Mouse (Mus musculus): ENCODE measurements around the gene Heatr1. TPM values are rescaled to one million over a fixed set of nuclear protein-coding genes. Genes with fewer than 3 reads are reported as not detected.

Gene Heatr1
- total and polyA plus RNA-seq, 3 experiments: 69.6 to 149 (median 92.3) TPM

GRCm38 (mm10) chr13:12475239-12475638 lies 80.4 kb downstream of the Heatr1 start:
- in situ Hi-C loops (cut with MboI; ENCODE audit: low pct_ligation_motif_present, low pct_unique_long_range_greater_than_20kb, low sequenced_read_pairs): loop anchor here (5.0 kb wide), 2 partner anchors 37 to 67 kb away; no protein-coding TSS in a partner anchor
- DNase-seq (ENCODE audit: extremely low read depth): no peak

GRCm38 (mm10) chr13:12476886-12477285 lies 82.1 kb downstream of the Heatr1 start:
- dilution Hi-C loops (cut with MboI; ENCODE audit: extremely low pct_ligation_motif_present, extremely low pct_unique_long_range_greater_than_20kb, low sequenced_read_pairs) (no loop called here), in situ Hi-C loops (cut with MboI; ENCODE audit: low pct_ligation_motif_present, low pct_unique_long_range_greater_than_20kb, low sequenced_read_pairs) (loop anchor here (5.0 kb wide), 2 partner anchors 35 to 65 kb away; no protein-coding TSS in a partner anchor)
- H3K4me1 ChIP-seq (ENCODE audit: control insufficient read depth in 1 of 2, insufficient read depth in 2 of 2): peaks cover 3 to 30% of the 10 kb centered on the region in 2 experiments; a peak in 3 of 4 replicates

More at GRCm38 (mm10) chr13:12475239-12475638, 80.4 kb downstream of the Heatr1 start:
- Histone ChIP-seq H3K27ac (ENCODE audit: insufficient read depth, low read depth) (no peak overlapping the region), H3K4me2 (ENCODE audit: insufficient read depth, low read depth, poor library complexity, severe bottlenecking) (no peak overlapping the region), H3K27me3 (replicated peaks) (no peaks in the 10 kb centered on the region), H3K4me3 (replicated peaks in 1 of 3; ENCODE audit: low read depth in 2 of 3, low read length in 2 of 3, poor library complexity in 1 of 3) (peak overlapping the region in 1 of 3 experiments; percentile 21), H3K36me3 (replicated peaks in 1 of 2; ENCODE audit: control insufficient read depth in 1 of 2, insufficient read depth in 1 of 2, low read length in 1 of 2) (no peaks in the 10 kb centered on the region), H3K4me1 (ENCODE audit: control insufficient read depth in 1 of 2, insufficient read depth in 2 of 2) (peaks cover 0 to 20% of the 10 kb centered on the region in 2 experiments; a peak in 2 of 4 replicates), H3K9ac (ENCODE audit: insufficient read depth, low read depth) (no peak overlapping the region), H3K9me3 (replicated peaks; ENCODE audit: low read length) (no peaks in the 10 kb centered on the region), H3K79me2 (replicated peaks; ENCODE audit: control insufficient read depth, extremely low read depth, insufficient read depth, poor library complexity, severe bottlenecking) (no peaks in the 10 kb centered on the region)
- TF ChIP-seq SIN3A (IDR thresholded peaks at IDR 0.05; ENCODE audit: low read length) (no peak), ELF1 (IDR thresholded peaks at IDR 0.05; ENCODE audit: low read depth, low read length) (0 out of 2 replicates have a peak, but pooled peaks have one; percentile 28), E2F4 (IDR thresholded peaks at IDR 0.05; ENCODE audit: insufficient replicate concordance, low read depth, low read length) (no peak), HCFC1 (IDR thresholded peaks at IDR 0.05; ENCODE audit: low read depth, low read length) (peak; percentile 43)
- dilution Hi-C loops (cut with MboI; ENCODE audit: extremely low pct_ligation_motif_present, extremely low pct_unique_long_range_greater_than_20kb, low sequenced_read_pairs): no loop called here

GRCm38 (mm10) chr13:12478301-12478700 lies 83.5 kb downstream of the Heatr1 start:
- in situ Hi-C loops (cut with MboI; ENCODE audit: low pct_ligation_motif_present, low pct_unique_long_range_greater_than_20kb, low sequenced_read_pairs): loop anchor here (5.0 kb wide), 2 partner anchors 34 to 64 kb away; no protein-coding TSS in a partner anchor
- TF ChIP-seq NRF1 (IDR thresholded peaks at IDR 0.05; ENCODE audit: low read depth, low read length) (no peak), CHD2 (IDR thresholded peaks at IDR 0.05; ENCODE audit: low read length) (no peak), SIN3A (IDR thresholded peaks at IDR 0.05; ENCODE audit: low read length) (no peak), POLR2A (IDR thresholded peaks at IDR 0.05; ENCODE audit: low read depth, low read length) (no peak), TCF12 (IDR thresholded peaks at IDR 0.05; ENCODE audit: low read depth, low read length) (no peak), SMC3 (IDR thresholded peaks at IDR 0.05; ENCODE audit: low read depth, low read length) (no peak), IRF4 (IDR thresholded peaks at IDR 0.05; ENCODE audit: low read depth, low read length) (no peak), NELFE (IDR thresholded peaks at IDR 0.05; ENCODE audit: low read depth, low read length) (no peak), MAFK (IDR thresholded peaks at IDR 0.05; ENCODE audit: insufficient replicate concordance, low read length) (no peak), RAD21 (IDR thresholded peaks at IDR 0.05; ENCODE audit: low read depth, low read length) (no peak), ZC3H11A (IDR thresholded peaks at IDR 0.05; ENCODE audit: low read depth, low read length) (no peak), HCFC1 (IDR thresholded peaks at IDR 0.05; ENCODE audit: low read depth, low read length) (no peak), PAX5 (IDR thresholded peaks at IDR 0.05; ENCODE audit: low read length) (no peak), JUND (conservative IDR thresholded peaks at IDR 0.05; ENCODE audit: low read depth, low read length) (no peak), UBTF (IDR thresholded peaks at IDR 0.05; ENCODE audit: low read depth, low read length) (no peak), MYC (IDR thresholded peaks at IDR 0.05; ENCODE audit: low read depth, low read length) (no peak), ETS1 (conservative IDR thresholded peaks at IDR 0.05; ENCODE audit: low read depth, low read length) (no peak), POLR2AphosphoS2 (IDR thresholded peaks at IDR 0.05; ENCODE audit: low read depth, low read length) (no peak), ELF1 (IDR thresholded peaks at IDR 0.05; ENCODE audit: low read depth, low read length) (no peak), CHD1 (IDR thresholded peaks at IDR 0.05; ENCODE audit: low read depth, low read length) (no peak)

More at GRCm38 (mm10) chr13:12476886-12477285, 82.1 kb downstream of the Heatr1 start:
- TF ChIP-seq TBP (conservative IDR thresholded peaks at IDR 0.05; ENCODE audit: low read depth, low read length) (no peak), CHD1 (IDR thresholded peaks at IDR 0.05; ENCODE audit: low read depth, low read length) (no peak), NELFE (IDR thresholded peaks at IDR 0.05; ENCODE audit: low read depth, low read length) (no peak), MAFK (IDR thresholded peaks at IDR 0.05; ENCODE audit: insufficient replicate concordance, low read length) (no peak), SMC3 (IDR thresholded peaks at IDR 0.05; ENCODE audit: low read depth, low read length) (no peak), USF1 (IDR thresholded peaks at IDR 0.05; ENCODE audit: low read depth, low read length) (no peak), JUND (conservative IDR thresholded peaks at IDR 0.05; ENCODE audit: low read depth, low read length) (no peak)
- Histone ChIP-seq H3K4me3 (replicated peaks in 1 of 3; ENCODE audit: low read depth in 2 of 3, low read length in 2 of 3, poor library complexity in 1 of 3) (no peak overlapping the region), H3K9me3 (replicated peaks; ENCODE audit: low read length) (no peaks in the 10 kb centered on the region), H3K4me2 (ENCODE audit: insufficient read depth, low read depth, poor library complexity, severe bottlenecking) (no peak overlapping the region), H3K9ac (ENCODE audit: insufficient read depth, low read depth) (no peak overlapping the region), H3K27me3 (replicated peaks) (no peaks in the 10 kb centered on the region), H3K27ac (ENCODE audit: insufficient read depth, low read depth) (no peak overlapping the region), H3K36me3 (replicated peaks in 1 of 2; ENCODE audit: control insufficient read depth in 1 of 2, insufficient read depth in 1 of 2, low read length in 1 of 2) (no peaks in the 10 kb centered on the region), H3K79me2 (replicated peaks; ENCODE audit: control insufficient read depth, extremely low read depth, insufficient read depth, poor library complexity, severe bottlenecking) (no peaks in the 10 kb centered on the region)
- DNase-seq (ENCODE audit: extremely low read depth): no peak

More at GRCm38 (mm10) chr13:12478301-12478700, 83.5 kb downstream of the Heatr1 start:
- Histone ChIP-seq H3K9ac (ENCODE audit: insufficient read depth, low read depth) (no peak overlapping the region), H3K4me2 (ENCODE audit: insufficient read depth, low read depth, poor library complexity, severe bottlenecking) (no peak overlapping the region), H3K4me1 (ENCODE audit: control insufficient read depth in 1 of 2, insufficient read depth in 2 of 2) (peaks cover 8 to 41% of the 10 kb centered on the region in 2 experiments; a peak in 3 of 4 replicates), H3K9me3 (replicated peaks; ENCODE audit: low read length) (no peaks in the 10 kb centered on the region), H3K27ac (ENCODE audit: insufficient read depth, low read depth) (no peak overlapping the region), H3K27me3 (replicated peaks) (no peaks in the 10 kb centered on the region), H3K4me3 (replicated peaks in 1 of 3; ENCODE audit: low read depth in 2 of 3, low read length in 2 of 3, poor library complexity in 1 of 3) (no peak overlapping the region), H3K79me2 (replicated peaks; ENCODE audit: control insufficient read depth, extremely low read depth, insufficient read depth, poor library complexity, severe bottlenecking) (no peaks in the 10 kb centered on the region), H3K36me3 (replicated peaks in 1 of 2; ENCODE audit: control insufficient read depth in 1 of 2, insufficient read depth in 1 of 2, low read length in 1 of 2) (no peaks in the 10 kb centered on the region)
- DNase-seq (ENCODE audit: extremely low read depth): no peak
- dilution Hi-C loops (cut with MboI; ENCODE audit: extremely low pct_ligation_motif_present, extremely low pct_unique_long_range_greater_than_20kb, low sequenced_read_pairs): no loop called here

Measured in CH12.LX (cell line).